Mouse (Mus musculus) midbrain, embryonic 11.5 days (tissue): ENCODE results near the gene Zfp385a. TPM values are rescaled to one million over a fixed set of nuclear protein-coding genes. Genes with fewer than 3 reads are reported as not detected.

ENCODE experiments used
- ATAC-seq: fragments of 200-750 bp; cut with Nextera tagmentation; 2 replicates; pipeline ENCODE4 v1.8.0; 2017; ENCODE audit warnings: moderate TSS enrichment, moderate library complexity; ENCODE audit not compliant: low FRiP score
- DNase-seq: peaks from one replicate; pipeline ENCODE4 v3.0.0; 2015; ENCODE audit warnings: low spot score; ENCODE audit errors: missing footprints
- H3K27ac ChIP-seq: fragments of 300-500 bp; sonication (generic); 2 replicates; pipeline ENCODE4 v1.5.1; 2014; ENCODE audit warnings: low read depth, low read length
- H3K27me3 ChIP-seq: fragments of 300-500 bp; sonication (generic); 2 replicates; pipeline ENCODE4 v1.6.1; 2014; ENCODE audit warnings: mild to moderate bottlenecking, low read length, moderate library complexity, mixed read lengths; ENCODE audit not compliant: control insufficient read depth, insufficient read depth
- H3K36me3 ChIP-seq: fragments of 300-500 bp; sonication (generic); 2 replicates; pipeline ENCODE4 v1.6.1; 2014; ENCODE audit warnings: mild to moderate bottlenecking, low read length, moderate library complexity, mixed read lengths; ENCODE audit not compliant: control insufficient read depth, insufficient read depth
- H3K4me1 ChIP-seq: fragments of 300-500 bp; sonication (generic); 2 replicates; pipeline ENCODE4 v1.6.1; 2014; ENCODE audit warnings: low read length; ENCODE audit not compliant: control insufficient read depth, insufficient read depth
- H3K4me2 ChIP-seq: fragments of 300-500 bp; sonication (generic); 2 replicates; pipeline ENCODE4 v1.6.1; 2014; ENCODE audit warnings: mild to moderate bottlenecking, moderate library complexity
- H3K4me3 ChIP-seq: fragments of 300-500 bp; sonication (generic); 2 replicates; pipeline ENCODE4 v1.5.1; 2014; ENCODE audit warnings: low read depth, low read length
- H3K9ac ChIP-seq: fragments of 300-500 bp; sonication (generic); 2 replicates; pipeline ENCODE4 v1.6.1; 2014; ENCODE audit warnings: low read length
- H3K9me3 ChIP-seq: fragments of 300-500 bp; sonication (generic); 2 replicates; pipeline ENCODE4 v1.6.1; 2016; ENCODE audit warnings: low read length; ENCODE audit not compliant: control insufficient read depth
- WGBS: fragments of 180-500 bp; shearing (Covaris S2); extraction: QIAGEN DNeasy Blood & Tissue Kit; methylation state at CpG from one replicate; pipeline ENCODE4 v1.1.7; 2014; 5-methylcytosine and 5-hydroxymethylcytosine counted together
- microRNA counts: library from miRNA; unstranded; fragments of <30 nt; microRNA quantifications from one replicate; lab custom pipeline; 2015
- microRNA-seq: library from miRNA; unstranded; fragments of <30 nt; microRNA quantifications from one replicate; pipeline ENCODE4, GENCODE M21; 2017
- polyA plus RNA-seq: library from polyadenylated mRNA; unstranded; fragments of >200 nt; fragmentation: Nextera tagmentation; extraction: Ambion mirVana; gene quantifications from 2 replicates; pipeline ENCODE4 v1.2.1, GENCODE M21; 2014

The Zfp385a gene
- polyA plus RNA-seq, 1 experiment from 2014 or later, result 24.3 TPM

DNA sequence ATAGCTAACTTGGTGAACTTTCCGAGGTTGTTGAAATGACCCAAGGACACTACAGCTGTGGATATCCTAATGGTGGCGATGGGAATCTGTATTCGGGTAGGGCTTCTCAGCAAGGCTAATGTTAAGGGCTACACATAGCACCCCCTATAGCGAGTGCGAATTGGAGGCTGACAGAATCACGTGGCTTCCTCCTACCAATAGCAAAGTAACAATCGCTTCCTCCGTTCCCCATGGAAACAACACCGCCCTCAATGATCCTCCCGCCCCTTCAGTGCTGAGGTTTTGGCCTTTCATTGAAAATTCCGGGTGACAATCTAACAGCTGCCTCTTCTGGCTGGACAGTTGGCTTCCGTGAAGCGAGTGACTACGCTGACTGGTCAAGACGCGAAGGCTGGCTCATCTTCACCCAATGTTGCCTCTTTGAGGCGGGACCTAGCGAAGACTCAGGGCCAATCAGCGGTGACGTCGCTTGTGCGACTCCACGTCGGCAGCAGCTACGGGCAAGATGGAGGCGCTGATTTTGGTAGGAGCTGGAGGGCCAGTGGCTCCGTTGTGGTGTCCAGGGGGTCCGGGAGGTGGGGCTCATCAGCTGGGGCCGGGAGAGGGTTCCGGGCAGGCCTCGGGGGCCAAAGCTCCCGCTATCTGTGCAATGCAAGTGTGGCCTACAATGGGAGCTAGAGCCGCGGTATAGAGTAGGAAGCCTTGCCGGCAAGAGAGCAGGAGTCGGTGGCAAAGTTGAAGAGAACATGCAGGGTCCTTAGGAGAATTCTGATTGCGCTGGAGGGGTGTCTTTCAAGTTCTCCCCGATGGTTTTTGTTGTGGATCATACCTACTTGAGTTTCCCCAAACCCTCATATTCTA, 67.2 kb downstream of the Zfp385a start, which contains the start of gene Copz1:
Gene Copz1, plus strand, starts transcription at position 296 of the 861 bp plus-strand sequence.
- under 1% methylated on average over 38 of the region's 38 CpGs for WGBS
- Histone ChIP-seq H3K9me3 (no peaks in the 10 kb centered on the region), H3K27ac (no peak within 1 kb of the TSS), H3K4me1 (peaks cover 7% of the 10 kb centered on the region; the same call in 1 of the 2 replicates), H3K4me3 (peak within 1 kb of the TSS; percentile 78), H3K9ac (peak within 1 kb of the TSS; percentile 81), H3K27me3 (no peaks in the 10 kb centered on the region), H3K36me3 (no peaks in the 10 kb centered on the region), H3K4me2 (peak within 1 kb of the TSS; percentile 55)
- ATAC-seq, result peak; percentile 100
- peak; percentile 98 for DNase-seq

DNA sequence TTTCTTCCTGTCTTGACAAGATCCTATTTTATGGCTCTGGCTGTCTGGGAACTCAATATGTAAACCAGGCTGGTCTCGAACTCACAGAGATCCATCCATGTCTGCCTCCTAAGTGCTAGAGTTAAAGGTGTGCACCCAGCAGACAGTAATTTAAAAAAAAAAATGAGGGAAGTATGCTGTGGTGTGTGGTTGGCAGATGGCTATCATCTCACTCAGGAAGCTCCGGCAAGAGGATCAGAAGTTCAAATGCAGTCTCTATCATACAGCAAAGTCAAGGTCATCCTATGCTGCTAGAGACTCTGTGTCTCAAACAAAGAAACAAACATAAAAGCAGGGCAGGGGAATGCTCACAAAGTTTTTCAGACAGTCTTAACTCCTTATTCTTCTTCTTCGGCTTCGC, 71.0 kb downstream of the Zfp385a start:
- H3K4me2 ChIP-seq, result no peak overlapping the region
- H3K27me3 ChIP-seq, result no peaks in the 10 kb centered on the region
- 86% methylated on average over 4 of the region's 4 CpGs for WGBS
- peaks cover 3% of the 10 kb centered on the region; the same call in 1 of the 2 replicates for H3K4me1 ChIP-seq
- H3K9ac ChIP-seq, result no peak overlapping the region
- H3K27ac ChIP-seq, result no peak overlapping the region
- H3K9me3 ChIP-seq, result no peaks in the 10 kb centered on the region
- no peak for ATAC-seq
- no peak overlapping the region for H3K4me3 ChIP-seq
- no peak for DNase-seq
- H3K36me3 ChIP-seq, result no peaks in the 10 kb centered on the region

DNA sequence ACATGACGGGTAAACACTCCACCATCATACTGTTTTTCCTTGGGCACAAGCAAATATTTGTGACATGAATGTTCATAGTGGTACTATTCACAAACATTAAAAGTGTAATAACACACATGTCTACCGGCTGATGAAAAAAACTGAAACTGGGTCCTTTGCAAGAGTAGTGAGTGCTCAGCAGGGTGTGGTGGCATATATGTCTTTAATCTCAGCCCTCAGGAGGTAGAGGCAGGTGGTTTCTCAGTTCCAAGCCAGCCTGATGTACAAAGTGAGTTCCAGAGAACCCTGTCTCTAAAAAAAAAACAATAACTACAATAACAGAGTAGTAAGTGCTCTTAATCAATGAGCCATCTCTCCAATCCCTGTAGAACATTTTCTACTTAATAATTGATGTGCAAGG, 75.1 kb downstream of the Zfp385a start:
- H3K9me3 ChIP-seq, result no peaks in the 10 kb centered on the region
- no peaks in the 10 kb centered on the region for H3K4me1 ChIP-seq
- H3K36me3 ChIP-seq, result no peaks in the 10 kb centered on the region
- H3K27ac ChIP-seq, result no peak overlapping the region
- H3K4me2 ChIP-seq, result no peak overlapping the region
- ATAC-seq (no peak), DNase-seq (no peak)
- no peak overlapping the region for H3K9ac ChIP-seq
- H3K27me3 ChIP-seq, result no peaks in the 10 kb centered on the region
- H3K4me3 ChIP-seq, result no peak overlapping the region
- 88% methylated on average over 2 of the region's 2 CpGs for WGBS

MicroRNA genes within 50 kb of the gene (microRNA counts, 519-probe panel; counts per million panel counts)
- microRNA mmu-miR-148b (lab: Ali Mortazavi, UCI), result 5,448 counts per million, percentile 69 among the panel's probes with 10 or more counts

Small RNA genes lying within 50 kb of the gene (microRNA-seq; reads per million reads assigned to microRNA genes)
- 568 reads per million, percentile 72 among the genes with 10 or more reads in this experiment for gene Mir148b
- gene Mir6963, result not detected

Other genes starting within 250 kb of the Zfp385a start
- gene Smug1, start 173.0 kb downstream of the Zfp385a start, polyA plus RNA-seq, result 26.5 and 27.2 TPM in 2 replicates
- gene Cbx5, start 100.3 kb downstream of the Zfp385a start, polyA plus RNA-seq, result 206 and 218 TPM in 2 replicates
- 1,348 and 1,391 TPM in 2 replicates for gene Hnrnpa1, start 99.7 kb downstream of the Zfp385a start, polyA plus RNA-seq
- 6.8 and 6.9 TPM in 2 replicates for gene Nfe2, start 81.7 kb downstream of the Zfp385a start, polyA plus RNA-seq
- 286 and 307 TPM in 2 replicates for gene Copz1, start 67.4 kb downstream of the Zfp385a start, polyA plus RNA-seq
- gene Gpr84, start 29.5 kb downstream of the Zfp385a start, polyA plus RNA-seq, result 0.12 and 0.23 TPM in 2 replicates
- 15.9 and 18.1 TPM in 2 replicates for gene Itga5, start 26.7 kb upstream of the Zfp385a start, polyA plus RNA-seq
- gene Gtsf1, start 90.4 kb upstream of the Zfp385a start, polyA plus RNA-seq, result not detected in 2 replicates
- gene Gtsf2, start 108.4 kb upstream of the Zfp385a start, polyA plus RNA-seq, result 0.23 TPM in 1 of 2 replicates, not detected in the other
- gene Nckap1l, start 113.7 kb upstream of the Zfp385a start, polyA plus RNA-seq, result 2.4 and 2.7 TPM in 2 replicates
- gene Pde1b, start 162.9 kb upstream of the Zfp385a start, polyA plus RNA-seq, result 31.8 and 35.6 TPM in 2 replicates
- 56.4 and 62.7 TPM in 2 replicates for gene Ppp1r1a, start 197.9 kb upstream of the Zfp385a start, polyA plus RNA-seq
- not detected in 2 replicates for gene Glycam1, start 225.0 kb upstream of the Zfp385a start, polyA plus RNA-seq